Mouse (Mus musculus): ENCODE results near the gene Hmgb2.
"Not testable (repeated sequence)": the region's sequence is repeated elsewhere in the genome, so short reads cannot be mapped to it uniquely, and the experiment has no call there.

DNA sequence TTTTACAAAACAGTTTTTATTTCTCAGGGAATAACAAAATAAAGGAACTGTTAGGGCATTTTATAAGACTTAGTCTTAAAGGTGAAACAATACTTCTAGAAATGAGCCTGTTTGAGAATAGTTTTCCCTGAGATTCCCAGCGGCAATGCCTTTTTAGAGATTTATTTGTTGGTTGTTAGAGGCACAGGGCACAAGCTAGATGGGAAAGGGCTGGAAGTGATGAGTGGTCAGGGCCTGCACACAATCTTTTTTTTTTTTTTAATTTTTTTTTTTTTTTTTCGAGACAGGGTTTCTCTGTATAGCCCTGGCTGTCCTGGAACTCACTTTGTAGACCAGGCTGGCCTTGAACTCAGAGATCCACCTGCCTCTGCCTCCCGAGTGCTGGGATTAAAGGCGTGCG is 5.0 kb downstream of the Hmgb2 start:
- TF ChIP-seq CTCF (conservative IDR thresholded peaks at IDR 0.05 in 1 of 2, IDR thresholded peaks at IDR 0.05 in 1 of 2; ENCODE audit: low read depth in 2 of 2, low read length in 2 of 2); EP300 (IDR thresholded peaks at IDR 0.05; ENCODE audit: low read length); TCF12 (IDR thresholded peaks at IDR 0.05; ENCODE audit: low read depth, low read length); JUN (IDR thresholded peaks at IDR 0.05; ENCODE audit: insufficient read depth, low read depth, low read length); MAFK (IDR thresholded peaks at IDR 0.05; ENCODE audit: insufficient replicate concordance, low read length); POLR2A (IDR thresholded peaks at IDR 0.05; ENCODE audit: low read depth, low read length); ZC3H11A (IDR thresholded peaks at IDR 0.05; ENCODE audit: low read depth, low read length); RCOR1 (conservative IDR thresholded peaks at IDR 0.05; ENCODE audit: low read depth, low read length); USF1 (IDR thresholded peaks at IDR 0.05; ENCODE audit: low read depth, low read length): not testable (repeated sequence)
